Mouse (Mus musculus): Measurements from ENCODE around the gene Col25a1.

DNA sequence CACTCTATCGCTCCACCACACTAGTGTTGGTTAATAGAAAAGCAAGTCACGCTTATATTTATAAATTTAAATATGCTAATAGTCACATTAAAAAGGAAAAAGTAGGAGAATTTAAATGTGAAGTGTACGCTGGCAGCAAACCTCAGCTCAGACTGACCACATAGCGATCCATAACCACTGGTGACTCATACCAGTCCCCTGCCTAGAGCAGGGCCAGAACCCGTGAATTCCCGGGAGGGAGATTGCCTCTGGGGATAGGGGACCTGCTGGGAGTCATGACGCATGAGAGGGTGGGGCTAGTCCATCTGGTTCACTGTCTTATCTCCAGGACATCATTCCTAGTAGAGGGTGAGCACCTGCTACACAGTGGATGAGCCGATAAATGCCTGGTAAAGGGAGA lies 484.3 kb downstream of the Col25a1 start:
- TF ChIP-seq CTCF (IDR thresholded peaks at IDR 0.05; ENCODE audit: control insufficient read depth, insufficient read depth, insufficient read length) (no peak), MYOG (IDR thresholded peaks at IDR 0.05; ENCODE audit: control insufficient read depth, extremely low read depth, insufficient read length) (no peak)

Data from C2C12 (cell line).